Mouse (Mus musculus): ENCODE data around the gene Panx1. TPM values are rescaled to one million over a fixed set of nuclear protein-coding genes. Genes with fewer than 3 reads are reported as not detected.

Gene Panx1
- polyA plus RNA-seq, 1 experiment, result 28.2 TPM

GRCm38 (mm10) chr9:15039848-15040247, 5.4 kb downstream of the Panx1 start:
- Histone ChIP-seq H3K4me1 (ENCODE audit: control insufficient read depth, insufficient read depth, low read length) (peaks cover 18% of the 10 kb centered on the region), H3K4me3 (ENCODE audit: insufficient read depth, low read length) (no peak overlapping the region)

GRCm38 (mm10) chr9:15037704-15038103, 7.6 kb downstream of the Panx1 start:
- no peak for TF ChIP-seq POLR2A (IDR thresholded peaks at IDR 0.05; ENCODE audit: borderline replicate concordance, low read depth, low read length)
- Histone ChIP-seq H3K27ac (ENCODE audit: insufficient read depth, low read depth, low read length) (peak overlapping the region; percentile 55), H3K4me1 (ENCODE audit: control insufficient read depth, insufficient read depth, low read length) (peaks cover 38% of the 10 kb centered on the region), H3K4me3 (ENCODE audit: insufficient read depth, low read length) (no peak overlapping the region)

More at GRCm38 (mm10) chr9:15039848-15040247, 5.4 kb downstream of the Panx1 start:
- no peak for TF ChIP-seq CTCF (IDR thresholded peaks at IDR 0.05; ENCODE audit: low read depth, low read length)
- H3K27ac ChIP-seq (ENCODE audit: insufficient read depth, low read depth, low read length), result no peak overlapping the region

GRCm38 (mm10) chr9:15037237-15037636, 8.0 kb downstream of the Panx1 start:
- no peak overlapping the region for H3K4me3 ChIP-seq (ENCODE audit: insufficient read depth, low read length)

GRCm38 (mm10) chr9:15036807-15037206, 8.5 kb downstream of the Panx1 start:
- Histone ChIP-seq H3K4me1 (ENCODE audit: control insufficient read depth, insufficient read depth, low read length) (peaks cover 38% of the 10 kb centered on the region), H3K27ac (ENCODE audit: insufficient read depth, low read depth, low read length) (peak overlapping the region; percentile 55), H3K4me3 (ENCODE audit: insufficient read depth, low read length) (no peak overlapping the region)
- no peak for TF ChIP-seq CTCF (IDR thresholded peaks at IDR 0.05; ENCODE audit: low read depth, low read length)
- TF ChIP-seq POLR2A (IDR thresholded peaks at IDR 0.05; ENCODE audit: borderline replicate concordance, low read depth, low read length), result no peak

More at GRCm38 (mm10) chr9:15037237-15037636, 8.0 kb downstream of the Panx1 start:
- peaks cover 38% of the 10 kb centered on the region for H3K4me1 ChIP-seq (ENCODE audit: control insufficient read depth, insufficient read depth, low read length)
- H3K27ac ChIP-seq (ENCODE audit: insufficient read depth, low read depth, low read length), result peak overlapping the region; percentile 55
- TF ChIP-seq CTCF (IDR thresholded peaks at IDR 0.05; ENCODE audit: low read depth, low read length) (no peak), POLR2A (IDR thresholded peaks at IDR 0.05; ENCODE audit: borderline replicate concordance, low read depth, low read length) (no peak)

GRCm38 (mm10) chr9:15036405-15036804, 8.9 kb downstream of the Panx1 start:
- H3K4me1 ChIP-seq (ENCODE audit: control insufficient read depth, insufficient read depth, low read length), result peaks cover 38% of the 10 kb centered on the region

GRCm38 (mm10) chr9:15035979-15036378, 9.3 kb downstream of the Panx1 start:
- H3K27ac ChIP-seq (ENCODE audit: insufficient read depth, low read depth, low read length), result no peak overlapping the region
- no peak overlapping the region for H3K4me3 ChIP-seq (ENCODE audit: insufficient read depth, low read length)
- TF ChIP-seq POLR2A (IDR thresholded peaks at IDR 0.05; ENCODE audit: borderline replicate concordance, low read depth, low read length) (no peak), CTCF (IDR thresholded peaks at IDR 0.05; ENCODE audit: low read depth, low read length) (no peak)
- H3K4me1 ChIP-seq (ENCODE audit: control insufficient read depth, insufficient read depth, low read length), result peaks cover 38% of the 10 kb centered on the region

More at GRCm38 (mm10) chr9:15036405-15036804, 8.9 kb downstream of the Panx1 start:
- Histone ChIP-seq H3K4me3 (ENCODE audit: insufficient read depth, low read length) (no peak overlapping the region), H3K27ac (ENCODE audit: insufficient read depth, low read depth, low read length) (no peak overlapping the region)
- TF ChIP-seq CTCF (IDR thresholded peaks at IDR 0.05; ENCODE audit: low read depth, low read length), result no peak
- TF ChIP-seq POLR2A (IDR thresholded peaks at IDR 0.05; ENCODE audit: borderline replicate concordance, low read depth, low read length), result no peak

- TF ChIP-seq CTCF (IDR thresholded peaks at IDR 0.05; ENCODE audit: low read depth, low read length) (no peak), POLR2A (IDR thresholded peaks at IDR 0.05; ENCODE audit: borderline replicate concordance, low read depth, low read length) (no peak)
- Histone ChIP-seq H3K4me3 (ENCODE audit: insufficient read depth, low read length) (no peak overlapping the region), H3K4me1 (ENCODE audit: control insufficient read depth, insufficient read depth, low read length) (peaks cover 40% of the 10 kb centered on the region), H3K27ac (ENCODE audit: insufficient read depth, low read depth, low read length) (peak overlapping the region; percentile 70)
Measured at GRCm38 (mm10) chr9:15034546-15035273, 10.6 kb downstream of the Panx1 start.

GRCm38 (mm10) chr9:15033568-15034160, 11.6 kb downstream of the Panx1 start:
- Histone ChIP-seq H3K27ac (ENCODE audit: insufficient read depth, low read depth, low read length) (peak overlapping the region; percentile 70), H3K4me3 (ENCODE audit: insufficient read depth, low read length) (no peak overlapping the region), H3K4me1 (ENCODE audit: control insufficient read depth, insufficient read depth, low read length) (peaks cover 40% of the 10 kb centered on the region)
- TF ChIP-seq POLR2A (IDR thresholded peaks at IDR 0.05; ENCODE audit: borderline replicate concordance, low read depth, low read length), result no peak
- peak; percentile 68; the same call in 1 of the 2 replicates for TF ChIP-seq CTCF (IDR thresholded peaks at IDR 0.05; ENCODE audit: low read depth, low read length)

GRCm38 (mm10) chr9:15032797-15033196, 12.5 kb downstream of the Panx1 start:
- H3K4me1 ChIP-seq (ENCODE audit: control insufficient read depth, insufficient read depth, low read length), result peaks cover 40% of the 10 kb centered on the region
- TF ChIP-seq CTCF (IDR thresholded peaks at IDR 0.05; ENCODE audit: low read depth, low read length), result no peak
- no peak for TF ChIP-seq POLR2A (IDR thresholded peaks at IDR 0.05; ENCODE audit: borderline replicate concordance, low read depth, low read length)
- no peak overlapping the region for H3K4me3 ChIP-seq (ENCODE audit: insufficient read depth, low read length)
- no peak overlapping the region for H3K27ac ChIP-seq (ENCODE audit: insufficient read depth, low read depth, low read length)

- Histone ChIP-seq H3K4me3 (ENCODE audit: insufficient read depth, low read length) (no peak overlapping the region), H3K27ac (ENCODE audit: insufficient read depth, low read depth, low read length) (no peak overlapping the region), H3K4me1 (ENCODE audit: control insufficient read depth, insufficient read depth, low read length) (peaks cover 24% of the 10 kb centered on the region)
- TF ChIP-seq CTCF (IDR thresholded peaks at IDR 0.05; ENCODE audit: low read depth, low read length), result no peak
- TF ChIP-seq POLR2A (IDR thresholded peaks at IDR 0.05; ENCODE audit: borderline replicate concordance, low read depth, low read length), result no peak
Measured at GRCm38 (mm10) chr9:15030771-15031170, 14.5 kb downstream of the Panx1 start.

Measured in bone marrow macrophage, adult 2 months (primary cell).